Mouse (Mus musculus) ES-E14 (cell line): ENCODE results near the gene Gm6871. TPM values are rescaled to one million over a fixed set of nuclear protein-coding genes. Genes with fewer than 3 reads are reported as not detected.
"Not testable (repeated sequence)": the region's sequence is repeated elsewhere in the genome, so short reads cannot be mapped to it uniquely, and the experiment has no call there.

Experiments
- DNase-seq: peaks from one replicate; pipeline ENCODE4 v3.0.0-alpha.2; 2013; ENCODE audit warnings: low read depth, low spot score
- H3K27ac ChIP-seq: 2 replicates; pipeline ENCODE4 v1.5.1; 2012; ENCODE audit warnings: low read depth, mild to moderate bottlenecking, low read length, moderate library complexity, mixed read lengths; ENCODE audit not compliant: poor library complexity, insufficient read depth, severe bottlenecking
- H3K36me3 ChIP-seq: 2 replicates; pipeline ENCODE4 v1.6.1; 2012; ENCODE audit warnings: mild to moderate bottlenecking, low read length, moderate library complexity, mixed read lengths; ENCODE audit not compliant: control insufficient read depth, poor library complexity, insufficient read depth, severe bottlenecking
- H3K4me1 ChIP-seq, 2 experiments: fragments of 150-350 bp in 1 of 2; sonication (generic) in 1 of 2; 2 replicates each; pipeline ENCODE4 v1.6.1; 2012; ENCODE audit warnings: low read length in 2 of 2, mild to moderate bottlenecking in 1 of 2, mixed read lengths in 1 of 2; ENCODE audit not compliant: control insufficient read depth in 2 of 2, insufficient read depth in 2 of 2, poor library complexity in 1 of 2
- H3K4me3 ChIP-seq, 2 experiments: fragments of 150-350 bp in 1 of 2; sonication (generic) in 1 of 2; 2 replicates each; pipeline ENCODE4 v1.5.1; 2012; ENCODE audit warnings: low read length in 2 of 2, low read depth in 1 of 2, mild to moderate bottlenecking in 1 of 2, mixed read lengths in 1 of 2; ENCODE audit not compliant: insufficient read depth in 1 of 2, poor library complexity in 1 of 2, severe bottlenecking in 1 of 2
- H3K9ac ChIP-seq: 2 replicates; pipeline ENCODE4 v1.6.1; 2012; ENCODE audit warnings: low read depth, mild to moderate bottlenecking, low read length, mixed read lengths; ENCODE audit not compliant: poor library complexity, insufficient read depth, severe bottlenecking
- H3K9me3 ChIP-seq: fragments of 150-350 bp; sonication (generic); 2 replicates; pipeline ENCODE4 v1.6.1; 2012; ENCODE audit warnings: low read depth, mild to moderate bottlenecking, low read length; ENCODE audit not compliant: control insufficient read depth, insufficient read depth
- CHD2 ChIP-seq: IDR thresholded peaks from 2 replicates; pipeline ENCODE4 v1.6.1; 2014; ENCODE audit warnings: mild to moderate bottlenecking, low read depth, low read length, inconsistent platforms
- HCFC1 ChIP-seq: IDR thresholded peaks from 2 replicates; pipeline ENCODE4 v1.6.1; 2012; ENCODE audit warnings: low read length, inconsistent platforms, borderline replicate concordance; ENCODE audit not compliant: insufficient read depth
- MAFK ChIP-seq: IDR thresholded peaks from 2 replicates; pipeline ENCODE4 v1.6.1; 2014; ENCODE audit warnings: mild to moderate bottlenecking, low read depth, low read length, inconsistent platforms; ENCODE audit not compliant: insufficient read depth
- ZC3H11A ChIP-seq: IDR thresholded peaks from 2 replicates; pipeline ENCODE4 v1.6.1; 2012; ENCODE audit warnings: low read depth, mild to moderate bottlenecking, inconsistent platforms, low read length, borderline replicate concordance
- ZNF384 ChIP-seq: IDR thresholded peaks from 2 replicates; pipeline ENCODE4 v1.6.1; 2012; ENCODE audit warnings: low read depth, low read length, inconsistent platforms
- in situ Hi-C, 2 experiments: fragments of 600-800 bp; cut with MboI; formaldehyde crosslinking; loops; one replicate each; pipeline ENCODE4 v1.15.1; 2025; ENCODE audit warnings: low sequenced_read_pairs in 2 of 2, inconsistent platforms in 1 of 2; ENCODE audit not compliant: unreplicated experiment in 2 of 2
- total RNA-seq: library from RNA; depleted of rRNA; stranded (reverse); fragments of 300-350 nt; gene quantifications from 2 replicates; pipeline ENCODE4 v1.2.3, GENCODE M21; 2012; rRNA removed

Gene Gm6871
- 67.1 and 83.1 TPM in 2 replicates for total RNA-seq

GRCm38 (mm10) chr7:41573562-41573961 is at the start of gene Gm6871:
TSS of gene Gm6871 (minus strand) at chr7:41573662.
- H3K4me1 ChIP-seq, H3K4me3 ChIP-seq, H3K9ac ChIP-seq, in situ Hi-C loops, H3K27ac ChIP-seq, H3K36me3 ChIP-seq, H3K9me3 ChIP-seq, DNase-seq: not testable (repeated sequence)

GRCm38 (mm10) chr7:41616241-41616640 is 42.8 kb upstream of the Gm6871 start:
- H3K4me3 ChIP-seq, H3K36me3 ChIP-seq, H3K4me1 ChIP-seq, DNase-seq, H3K9ac ChIP-seq, H3K27ac ChIP-seq, in situ Hi-C loops, H3K9me3 ChIP-seq: not testable (repeated sequence)

GRCm38 (mm10) chr7:41611654-41612053 is 38.2 kb upstream of the Gm6871 start:
- H3K4me3 ChIP-seq: no peak overlapping the region
- TF ChIP-seq MAFK (no peak), ZC3H11A (no peak), ZNF384 (no peak), CHD2 (no peak), HCFC1 (no peak)
- peaks cover 8% of the 10 kb centered on the region for H3K36me3 ChIP-seq
- DNase-seq: no peak
- in situ Hi-C loops: no loop called here
- no peaks in the 10 kb centered on the region; a peak in 1 of 4 replicates for H3K4me1 ChIP-seq
- no peaks in the 10 kb centered on the region for H3K9me3 ChIP-seq
- no peak overlapping the region for H3K9ac ChIP-seq
- no peak overlapping the region for H3K27ac ChIP-seq

- Histone ChIP-seq H3K9ac (peak overlapping the region; percentile 93), H3K36me3 (0 out of 2 replicates have a peak, but pooled peaks cover 1% of the 10 kb centered on the region), H3K9me3 (no peaks in the 10 kb centered on the region), H3K27ac (no peak overlapping the region; the same call in 1 of the 2 replicates), H3K4me3 (peak overlapping the region; percentile 76 to 97), H3K4me1 (peaks cover 2 to 5% of the 10 kb centered on the region in 2 experiments; a peak in 2 of 4 replicates)
- in situ Hi-C loops: no loop called here
- no peak for DNase-seq
- TF ChIP-seq CHD2 (no peak), HCFC1 (no peak), MAFK (no peak), ZC3H11A (no peak)
Measured at GRCm38 (mm10) chr7:41599932-41600548, 26.6 kb upstream of the Gm6871 start.

GRCm38 (mm10) chr7:41599034-41599813 is 25.8 kb upstream of the Gm6871 start, which contains the start of gene 2610021A01Rik:
TSS of gene 2610021A01Rik (plus strand) at chr7:41599230.
- peak within 1 kb of the TSS; percentile 68 for H3K27ac ChIP-seq
- in situ Hi-C loops: no loop called here
- no peak for TF ChIP-seq MAFK
- no peak for TF ChIP-seq ZNF384
- no peak for TF ChIP-seq ZC3H11A
- TF ChIP-seq HCFC1: peak; percentile 74; the same call in 1 of the 2 replicates
- no peak for TF ChIP-seq CHD2
- H3K9ac ChIP-seq: peak within 1 kb of the TSS; percentile 93
- H3K36me3 ChIP-seq: no peaks in the 10 kb centered on the region
- H3K4me3 ChIP-seq: peak within 1 kb of the TSS; percentile 76 to 97
- DNase-seq: peak; percentile 83
- H3K9me3 ChIP-seq: no peaks in the 10 kb centered on the region
- H3K4me1 ChIP-seq: peaks cover 2 to 5% of the 10 kb centered on the region in 2 experiments; a peak in 2 of 4 replicates
